In genomic region chr1:106061185-106061910, GRCm38 (mm10) we compare ENCODE assay signal across 17 mouse cellular contexts.
DNase-seq lines count a peak whose midpoint lies in the region; ATAC-seq and TF ChIP-seq lines count a peak whose summit lies in the region.
"Had no signal": no experiment of that assay in that cellular context is flagged by ENCODE, and none has a peak within 500 bp of the region (broad histone marks: within the 10 kb centered on the region; RNA-seq: fewer than 3 reads in every experiment).

No protein-coding gene starts in this region.

- ATAC-seq in forebrain, postnatal 0 days = 0 out of 2 replicates have a peak, but pooled peaks have one; percentile 1
- no peak for ATAC-seq in forebrain, embryonic 12.5 days (ENCODE audit: low FRiP score)
- ATAC-seq in neural tube, embryonic 14.5 days (ENCODE audit: low read depth) = peak; percentile 60; the same call in 1 of the 2 replicates
- ATAC-seq in neutrophil, adult 5-6 weeks (ENCODE audit: extremely low read depth, insufficient number of reproducible peaks, low FRiP score, poor library complexity, severe bottlenecking) = peak; percentile 63
- no peak for ATAC-seq in kidney, embryonic 16.5 days (ENCODE audit: low FRiP score, low TSS enrichment)
- ATAC-seq: forebrain, embryonic 13.5 days had no signal

- H3K4me1 ChIP-seq in forebrain, postnatal 0 days (ENCODE audit: insufficient read depth) = no peaks in the 10 kb centered on the region
- H3K4me1 ChIP-seq in forebrain, embryonic 12.5 days = peaks cover 11% of the 10 kb centered on the region
- H3K4me1 ChIP-seq in neural tube, embryonic 14.5 days (ENCODE audit: control insufficient read depth, insufficient read depth, low read length) = no peaks in the 10 kb centered on the region
- no peaks in the 10 kb centered on the region; the same call in 1 of the 2 replicates for H3K4me1 ChIP-seq in kidney, embryonic 16.5 days (ENCODE audit: insufficient read depth, low read length)
- H3K4me1 ChIP-seq in forebrain, embryonic 10.5 days = peaks cover 9% of the 10 kb centered on the region
- H3K4me1 ChIP-seq: liver, embryonic 15.5 days had no signal

- no peaks in the 10 kb centered on the region for H3K9me3 ChIP-seq in forebrain, postnatal 0 days (ENCODE audit: low read length)
- H3K9me3 ChIP-seq in forebrain, embryonic 12.5 days = no peaks in the 10 kb centered on the region
- H3K9me3 ChIP-seq in neural tube, embryonic 14.5 days (ENCODE audit: control insufficient read depth, low read length) = no peaks in the 10 kb centered on the region
- H3K9me3 ChIP-seq in kidney, embryonic 16.5 days (ENCODE audit: low read length) = no peaks in the 10 kb centered on the region
- no peaks in the 10 kb centered on the region for H3K9me3 ChIP-seq in forebrain, embryonic 10.5 days
- H3K9me3 ChIP-seq: forebrain, embryonic 13.5 days; G1E; liver, embryonic 15.5 days had no signal

- no peak for TF ChIP-seq CTCF in forebrain, postnatal 0 days (IDR thresholded peaks at IDR 0.05; ENCODE audit: low read depth)

- H3K9ac ChIP-seq in forebrain, postnatal 0 days = no peak overlapping the region
- no peak overlapping the region for H3K9ac ChIP-seq in forebrain, embryonic 12.5 days
- no peak overlapping the region for H3K9ac ChIP-seq in neural tube, embryonic 14.5 days (replicated peaks; ENCODE audit: low read depth, low read length)
- H3K9ac ChIP-seq in kidney, embryonic 16.5 days (replicated peaks; ENCODE audit: low read length) = no peak overlapping the region
- H3K9ac ChIP-seq: forebrain, embryonic 13.5 days; liver, embryonic 15.5 days had no signal

- H3K4me3 ChIP-seq in forebrain, postnatal 0 days (ENCODE audit: low read depth, low read length) = no peak overlapping the region
- no peak overlapping the region for H3K4me3 ChIP-seq in forebrain, embryonic 12.5 days (replicated peaks)
- no peak overlapping the region for H3K4me3 ChIP-seq in neural tube, embryonic 14.5 days (ENCODE audit: low read depth, low read length)
- no peak overlapping the region for H3K4me3 ChIP-seq in kidney, embryonic 16.5 days (ENCODE audit: low read length)
- no peak overlapping the region for H3K4me3 ChIP-seq in forebrain, embryonic 10.5 days
- H3K4me3 ChIP-seq: forebrain, embryonic 13.5 days; liver, embryonic 15.5 days had no signal

- no peak for DNase-seq in forebrain, postnatal 0 days
- DNase-seq in neural tube, embryonic 10.5 days (ENCODE audit: extremely low spot score, low spot score) = no peak
- DNase-seq in induced T-regulatory cell, adult 2 months (ENCODE audit: low read depth) = peak; percentile 30
- no peak for DNase-seq in forebrain, embryonic 10.5 days (ENCODE audit: extremely low spot score, low spot score)
- DNase-seq: adrenal gland, postnatal 10 days; cerebellum, postnatal 25 days; gastrocnemius, postnatal 10 days; kidney, postnatal 10 days; layer of hippocampus, adult 9-11 months had no signal

- no peak overlapping the region for H3K4me2 ChIP-seq in forebrain, postnatal 0 days (ENCODE audit: low read depth)
- no peak overlapping the region for H3K4me2 ChIP-seq in forebrain, embryonic 12.5 days
- no peak overlapping the region for H3K4me2 ChIP-seq in neural tube, embryonic 14.5 days (ENCODE audit: low read depth, low read length)
- no peak overlapping the region for H3K4me2 ChIP-seq in kidney, embryonic 16.5 days (replicated peaks; ENCODE audit: low read depth, low read length)
- H3K4me2 ChIP-seq: forebrain, embryonic 13.5 days; heart, embryonic 11.5 days; liver, embryonic 15.5 days had no signal

- no peak overlapping the region for H3K27ac ChIP-seq in forebrain, postnatal 0 days (ENCODE audit: low read depth, low read length)
- no peak overlapping the region for H3K27ac ChIP-seq in forebrain, embryonic 12.5 days
- H3K27ac ChIP-seq in neural tube, embryonic 14.5 days (ENCODE audit: low read depth, low read length) = no peak overlapping the region
- no peak overlapping the region for H3K27ac ChIP-seq in kidney, embryonic 16.5 days (ENCODE audit: low read length)
- H3K27ac ChIP-seq in forebrain, embryonic 10.5 days = no peak overlapping the region
- H3K27ac ChIP-seq: forebrain, embryonic 13.5 days; liver, embryonic 15.5 days had no signal

- 63% methylated on average over 4 of the region's 4 CpGs for WGBS in forebrain, postnatal 0 days
- 82% methylated on average over 4 of the region's 4 CpGs for WGBS in forebrain, embryonic 12.5 days
- WGBS in neural tube, embryonic 14.5 days = 52% methylated on average over 4 of the region's 4 CpGs
- WGBS in kidney, embryonic 16.5 days = 83% methylated on average over 4 of the region's 4 CpGs
- WGBS in forebrain, embryonic 10.5 days = 80% methylated on average over 4 of the region's 4 CpGs

- H3K36me3 ChIP-seq in forebrain, postnatal 0 days (ENCODE audit: insufficient read depth) = no peaks in the 10 kb centered on the region
- H3K36me3 ChIP-seq in forebrain, embryonic 12.5 days (replicated peaks) = no peaks in the 10 kb centered on the region
- no peaks in the 10 kb centered on the region for H3K36me3 ChIP-seq in neural tube, embryonic 14.5 days (ENCODE audit: control insufficient read depth, insufficient read depth, low read length)
- no peaks in the 10 kb centered on the region for H3K36me3 ChIP-seq in kidney, embryonic 16.5 days (ENCODE audit: insufficient read depth, low read length)
- no peaks in the 10 kb centered on the region for H3K36me3 ChIP-seq in forebrain, embryonic 10.5 days (replicated peaks)
- H3K36me3 ChIP-seq: G1E; liver, embryonic 15.5 days had no signal

- no peaks in the 10 kb centered on the region for H3K27me3 ChIP-seq in forebrain, postnatal 0 days (ENCODE audit: insufficient read depth, low read length)
- no peaks in the 10 kb centered on the region for H3K27me3 ChIP-seq in forebrain, embryonic 12.5 days
- H3K27me3 ChIP-seq in neural tube, embryonic 14.5 days (ENCODE audit: control insufficient read depth, insufficient read depth, low read length) = no peaks in the 10 kb centered on the region
- no peaks in the 10 kb centered on the region for H3K27me3 ChIP-seq in kidney, embryonic 16.5 days (ENCODE audit: insufficient read depth, low read length)
- no peaks in the 10 kb centered on the region for H3K27me3 ChIP-seq in forebrain, embryonic 10.5 days (ENCODE audit: poor library complexity, severe bottlenecking)
- H3K27me3 ChIP-seq: forebrain, embryonic 13.5 days; liver, embryonic 15.5 days had no signal

Comparison
In these comparisons a context has a peak if more than half of its experiments do, and no peak if none do; other contexts are left out.
1. ATAC-seq: peak in forebrain, postnatal 0 days (single experiment), neural tube, embryonic 14.5 days (single experiment) and neutrophil, adult 5-6 weeks (single experiment); none in forebrain, embryonic 12.5 days (single experiment) and kidney, embryonic 16.5 days (single experiment).